Mouse (Mus musculus): ENCODE measurements at regions not wholly inside any gene's neighbourhood (a gene's known extent, or its start where the extent isn't known, plus 50 kb on each side); places are given as distances from the start of the nearest gene placed in this dataset.
A peak's percentile ranks its signal among the peaks of the same experiment; 100 is the strongest.
"Not testable (repeated sequence)": the region's sequence is repeated elsewhere in the genome, so short reads cannot be mapped to it uniquely, and the experiment has no call there.

GRCm38 (mm10) chr14:107214391-107214790 lies 1108.4 kb downstream of the Trim52 start:
- DNase-seq (ENCODE audit: low spot score) = peak; percentile 11

GRCm38 (mm10) chr14:107264182-107264581 lies 1158.2 kb downstream of the Trim52 start:
- DNase-seq (ENCODE audit: low spot score) = no peak

GRCm38 (mm10) chr14:107280346-107280745 lies 1174.3 kb downstream of the Trim52 start:
- not testable (repeated sequence) for DNase-seq (ENCODE audit: low spot score)

- no peak for DNase-seq (ENCODE audit: low spot score)
Observed at GRCm38 (mm10) chr14:107329302-107329701, 1223.3 kb downstream of the Trim52 start.

GRCm38 (mm10) chr14:107340205-107340604 lies 1234.2 kb downstream of the Trim52 start:
- no peak for DNase-seq (ENCODE audit: low spot score)

- DNase-seq (ENCODE audit: low spot score) = no peak
Observed at GRCm38 (mm10) chr14:107362788-107363187, 1256.8 kb downstream of the Trim52 start.

Measured in embryo, embryonic 10 days (tissue).